Mouse (Mus musculus): ENCODE results near the gene Dennd1a. TPM values are rescaled to one million over a fixed set of nuclear protein-coding genes. Genes with fewer than 3 reads are reported as not detected.

The Dennd1a gene
- polyA plus RNA-seq, 1 experiment from 2014 or later = 18.8 TPM

- Histone ChIP-seq H3K36me3 (no peaks in the 10 kb centered on the region), H3K9ac (no peak overlapping the region), H3K4me1 (no peaks in the 10 kb centered on the region), H3K4me2 (replicated peaks) (no peak overlapping the region), H3K4me3 (no peak overlapping the region), H3K27ac (no peak overlapping the region), H3K9me3 (no peaks in the 10 kb centered on the region), H3K27me3 (replicated peaks) (peaks cover 63% of the 10 kb centered on the region)
- ATAC-seq (ENCODE audit: low FRiP score, low read depth) = no peak
These were observed 65.7 kb downstream of the Dennd1a start for GRCm38 (mm10) chr2:38221461-38221860.

- peaks cover 57% of the 10 kb centered on the region for H3K27me3 ChIP-seq (replicated peaks)
- H3K4me3 ChIP-seq = no peak overlapping the region
- no peak for ATAC-seq (ENCODE audit: low FRiP score, low read depth)
- WGBS = 12% methylated on average over 4 of the region's 4 CpGs
- H3K36me3 ChIP-seq = no peaks in the 10 kb centered on the region
- no peak overlapping the region for H3K27ac ChIP-seq
- H3K9ac ChIP-seq = no peak overlapping the region
- H3K4me2 ChIP-seq (replicated peaks) = no peak overlapping the region; the same call in 1 of the 2 replicates
- no peaks in the 10 kb centered on the region for H3K4me1 ChIP-seq
- H3K9me3 ChIP-seq = no peaks in the 10 kb centered on the region
These were observed 66.3 kb downstream of the Dennd1a start for GRCm38 (mm10) chr2:38220687-38221435.

GRCm38 (mm10) chr2:38219666-38220065, 67.5 kb downstream of the Dennd1a start:
- Histone ChIP-seq H3K27me3 (replicated peaks) (peaks cover 46% of the 10 kb centered on the region), H3K4me2 (replicated peaks) (no peak overlapping the region), H3K27ac (no peak overlapping the region), H3K4me1 (no peaks in the 10 kb centered on the region), H3K9me3 (no peaks in the 10 kb centered on the region), H3K9ac (no peak overlapping the region), H3K4me3 (no peak overlapping the region), H3K36me3 (no peaks in the 10 kb centered on the region)
- 95% methylated on average over 2 of the region's 2 CpGs for WGBS
- ATAC-seq (ENCODE audit: low FRiP score, low read depth) = no peak

GRCm38 (mm10) chr2:38213041-38213440, 74.1 kb downstream of the Dennd1a start:
- 88% methylated on average over 1 of the region's 1 CpGs for WGBS

GRCm38 (mm10) chr2:38211426-38211825, 75.8 kb downstream of the Dennd1a start:
- Histone ChIP-seq H3K9ac (no peak overlapping the region), H3K27ac (no peak overlapping the region), H3K4me2 (replicated peaks) (no peak overlapping the region), H3K9me3 (no peaks in the 10 kb centered on the region), H3K27me3 (replicated peaks) (0 out of 2 replicates have a peak, but pooled peaks cover 6% of the 10 kb centered on the region), H3K4me1 (no peaks in the 10 kb centered on the region), H3K4me3 (no peak overlapping the region), H3K36me3 (no peaks in the 10 kb centered on the region)
- WGBS = 90% methylated on average over 2 of the region's 2 CpGs
- ATAC-seq (ENCODE audit: low FRiP score, low read depth) = no peak

More at GRCm38 (mm10) chr2:38213041-38213440, 74.1 kb downstream of the Dennd1a start:
- peaks cover 17% of the 10 kb centered on the region for H3K27me3 ChIP-seq (replicated peaks)
- H3K9me3 ChIP-seq = no peaks in the 10 kb centered on the region
- no peak overlapping the region for H3K9ac ChIP-seq
- no peaks in the 10 kb centered on the region for H3K4me1 ChIP-seq
- ATAC-seq (ENCODE audit: low FRiP score, low read depth) = no peak
- no peaks in the 10 kb centered on the region for H3K36me3 ChIP-seq
- H3K27ac ChIP-seq = no peak overlapping the region
- H3K4me2 ChIP-seq (replicated peaks) = no peak overlapping the region
- H3K4me3 ChIP-seq = no peak overlapping the region

GRCm38 (mm10) chr2:38207752-38208151, 79.4 kb downstream of the Dennd1a start:
- Histone ChIP-seq H3K4me1 (no peaks in the 10 kb centered on the region), H3K9ac (no peak overlapping the region), H3K27me3 (replicated peaks) (no peaks in the 10 kb centered on the region), H3K27ac (no peak overlapping the region), H3K36me3 (no peaks in the 10 kb centered on the region), H3K4me2 (replicated peaks) (no peak overlapping the region), H3K4me3 (no peak overlapping the region), H3K9me3 (no peaks in the 10 kb centered on the region)
- WGBS = 90% methylated on average over 1 of the region's 1 CpGs
- no peak for ATAC-seq (ENCODE audit: low FRiP score, low read depth)

GRCm38 (mm10) chr2:38205281-38205680, 81.9 kb downstream of the Dennd1a start:
- no peaks in the 10 kb centered on the region for H3K27me3 ChIP-seq (replicated peaks)
- no peaks in the 10 kb centered on the region for H3K36me3 ChIP-seq
- no peak overlapping the region for H3K4me2 ChIP-seq (replicated peaks)
- no peak overlapping the region for H3K4me3 ChIP-seq
- H3K9me3 ChIP-seq = no peaks in the 10 kb centered on the region
- H3K4me1 ChIP-seq = no peaks in the 10 kb centered on the region
- H3K9ac ChIP-seq = no peak overlapping the region
- WGBS = 84% methylated on average over 5 of the region's 5 CpGs
- no peak for ATAC-seq (ENCODE audit: low FRiP score, low read depth)
- no peak overlapping the region for H3K27ac ChIP-seq

- H3K27ac ChIP-seq = no peak overlapping the region
- no peak overlapping the region for H3K9ac ChIP-seq
- no peaks in the 10 kb centered on the region for H3K27me3 ChIP-seq (replicated peaks)
- H3K4me1 ChIP-seq = no peaks in the 10 kb centered on the region
- H3K36me3 ChIP-seq = no peaks in the 10 kb centered on the region
- no peak overlapping the region for H3K4me2 ChIP-seq (replicated peaks)
- H3K4me3 ChIP-seq = no peak overlapping the region
- no peaks in the 10 kb centered on the region for H3K9me3 ChIP-seq
- 82% methylated on average over 2 of the region's 2 CpGs for WGBS
- no peak for ATAC-seq (ENCODE audit: low FRiP score, low read depth)
These were observed 82.5 kb downstream of the Dennd1a start for GRCm38 (mm10) chr2:38204696-38205095.

- H3K36me3 ChIP-seq = no peaks in the 10 kb centered on the region
- no peak overlapping the region for H3K4me3 ChIP-seq
- no peak for ATAC-seq (ENCODE audit: low FRiP score, low read depth)
- H3K27ac ChIP-seq = no peak overlapping the region
- WGBS = 65% methylated on average over 1 of the region's 1 CpGs
- H3K9ac ChIP-seq = no peak overlapping the region
- no peaks in the 10 kb centered on the region for H3K9me3 ChIP-seq
- H3K27me3 ChIP-seq (replicated peaks) = no peaks in the 10 kb centered on the region
- H3K4me2 ChIP-seq (replicated peaks) = no peak overlapping the region
- no peaks in the 10 kb centered on the region for H3K4me1 ChIP-seq
These were observed 89.1 kb downstream of the Dennd1a start for GRCm38 (mm10) chr2:38198072-38198471.

GRCm38 (mm10) chr2:38196199-38197060, 90.8 kb downstream of the Dennd1a start:
- H3K4me3 ChIP-seq = no peak overlapping the region
- H3K4me2 ChIP-seq (replicated peaks) = no peak overlapping the region
- no peaks in the 10 kb centered on the region for H3K9me3 ChIP-seq
- no peak overlapping the region for H3K9ac ChIP-seq
- WGBS = 81% methylated on average over 9 of the region's 9 CpGs
- H3K27me3 ChIP-seq (replicated peaks) = no peaks in the 10 kb centered on the region
- no peaks in the 10 kb centered on the region for H3K4me1 ChIP-seq
- no peak for ATAC-seq (ENCODE audit: low FRiP score, low read depth)
- H3K36me3 ChIP-seq = no peaks in the 10 kb centered on the region
- H3K27ac ChIP-seq = no peak overlapping the region

GRCm38 (mm10) chr2:38192007-38192406, 95.2 kb downstream of the Dennd1a start:
- no peaks in the 10 kb centered on the region for H3K4me1 ChIP-seq
- no peak overlapping the region for H3K9ac ChIP-seq
- H3K36me3 ChIP-seq = no peaks in the 10 kb centered on the region
- no peaks in the 10 kb centered on the region for H3K9me3 ChIP-seq
- no peak for ATAC-seq (ENCODE audit: low FRiP score, low read depth)
- no peaks in the 10 kb centered on the region for H3K27me3 ChIP-seq (replicated peaks)
- H3K4me2 ChIP-seq (replicated peaks) = no peak overlapping the region
- no peak overlapping the region for H3K27ac ChIP-seq
- WGBS = 100% methylated on average over 1 of the region's 1 CpGs
- H3K4me3 ChIP-seq = no peak overlapping the region

GRCm38 (mm10) chr2:38191601-38192000, 95.6 kb downstream of the Dennd1a start:
- no peak overlapping the region for H3K9ac ChIP-seq
- no peak overlapping the region for H3K4me2 ChIP-seq (replicated peaks)
- H3K4me3 ChIP-seq = no peak overlapping the region
- H3K36me3 ChIP-seq = no peaks in the 10 kb centered on the region
- H3K27ac ChIP-seq = no peak overlapping the region
- no peak for ATAC-seq (ENCODE audit: low FRiP score, low read depth)
- H3K27me3 ChIP-seq (replicated peaks) = no peaks in the 10 kb centered on the region
- no peaks in the 10 kb centered on the region for H3K9me3 ChIP-seq
- H3K4me1 ChIP-seq = no peaks in the 10 kb centered on the region

Data from neural tube, embryonic 12.5 days (tissue).